Mouse (Mus musculus) embryonic stem cell, embryonic (primary cell): ENCODE measurements around the gene Gm853.

Source experiments
- CTCF ChIA-PET, 4 experiments: fragments of 300-600 bp in 2 of 4; fragments of 350-600 bp in 2 of 4; sonication (Branson Sonifier 250); formaldehyde crosslinking; loops; one replicate each; lab custom pipeline; 2022; ENCODE audit warnings: inconsistent platforms in 2 of 4; lab: Charles Lee
- POLR2A ChIA-PET, 4 experiments: fragments of 300-600 bp in 2 of 4; fragments of 350-600 bp in 2 of 4; sonication (Branson Sonifier 250); formaldehyde crosslinking; loops; one replicate each; lab custom pipeline; 2022; ENCODE audit warnings: antibody characterized with exemption in 4 of 4, inconsistent platforms in 1 of 4; lab: Charles Lee

The Gm853 gene

GRCm38 (mm10) chr4:130189606-130190005, 32.6 kb downstream of the Gm853 start:
- POLR2A ChIA-PET: interaction anchor here in 3 of 4 experiments (0.6 to 2.8 kb wide), 15 partner anchors 11 to 230 kb away, joined by 3 to 7 read pairs (median 3); partner anchors contain the start of genes Pef1 (in 2 of the 3) and Tinagl1 (in 2 of the 3)
- CTCF ChIA-PET: interaction anchor here (0.5 to 2.3 kb wide), 83 partner anchors 9 to 585 kb away, joined by 3 to 21 read pairs (median 4); partner anchors contain the start of genes Pef1 (in 3 of the 4), Tinagl1 (in 3 of the 4) and Hcrtr1 (in 2 of the 4)

GRCm38 (mm10) chr4:130188806-130189297, 33.3 kb downstream of the Gm853 start:
- CTCF ChIA-PET: interaction anchor here (0.5 to 2.3 kb wide), 82 partner anchors 10 to 584 kb away, joined by 3 to 21 read pairs (median 4); partner anchors contain the start of genes Hcrtr1 (in 3 of the 4), Pef1 (in 3 of the 4) and Tinagl1 (in 3 of the 4)
- POLR2A ChIA-PET: interaction anchor here in 3 of 4 experiments (0.6 to 2.8 kb wide), 18 partner anchors 10 to 494 kb away, joined by 3 to 7 read pairs (median 4); partner anchors contain the start of genes Pef1 (in 2 of the 3) and Tinagl1 (in 2 of the 3)

- POLR2A ChIA-PET: interaction anchor here in 1 of 4 experiments (1.0 kb wide), 1 partner anchor 79 kb away, joined by 3 read pairs; no protein-coding TSS in a partner anchor
- CTCF ChIA-PET: interaction anchor here in 2 of 4 experiments (0.9 to 1.5 kb wide), 5 partner anchors 11 to 228 kb away, joined by 3 to 4 read pairs (median 3); partner anchors contain the start of gene Hcrtr1 (in 1 of the 2)
Measured at GRCm38 (mm10) chr4:130186891-130187290, 35.3 kb downstream of the Gm853 start.

GRCm38 (mm10) chr4:130186450-130186849, 35.8 kb downstream of the Gm853 start:
- ChIA-PET CTCF (interaction anchor here in 2 of 4 experiments (0.9 to 1.5 kb wide), 2 partner anchors 11 to 101 kb away, joined by 3 read pairs; no protein-coding TSS in a partner anchor), POLR2A (interaction anchor here in 1 of 4 experiments (1.0 kb wide), 1 partner anchor 79 kb away, joined by 3 read pairs; no protein-coding TSS in a partner anchor)

- CTCF ChIA-PET: no interaction called here
- POLR2A ChIA-PET: interaction anchor here in 2 of 4 experiments (0.6 to 1.8 kb wide), 2 partner anchors 8 to 261 kb away, joined by 3 to 4 read pairs; partner anchors contain the start of gene Tinagl1 (in 1 of the 2)
Measured at GRCm38 (mm10) chr4:130183879-130184278, 38.3 kb downstream of the Gm853 start.

- ChIA-PET POLR2A (interaction anchor here (0.7 to 1.0 kb wide), 5 partner anchors 8 to 81 kb away, joined by 3 read pairs; partner anchors contain the start of genes Pef1 (in 1 of the 4) and Tinagl1 (in 1 of the 4)), CTCF (no interaction called here)
Measured at GRCm38 (mm10) chr4:130183023-130183422, 39.2 kb downstream of the Gm853 start.

- CTCF ChIA-PET: no interaction called here
- POLR2A ChIA-PET: interaction anchor here in 1 of 4 experiments (0.6 kb wide), 1 partner anchor 80 kb away, joined by 4 read pairs; the partner anchor contains the start of gene Pef1
Measured at GRCm38 (mm10) chr4:130181886-130182285, 40.3 kb downstream of the Gm853 start.

GRCm38 (mm10) chr4:130180909-130181602, 41.1 kb downstream of the Gm853 start:
- CTCF ChIA-PET: interaction anchor here in 1 of 4 experiments (1.0 kb wide), 1 partner anchor 59 kb away, joined by 4 read pairs; no protein-coding TSS in a partner anchor

GRCm38 (mm10) chr4:130179876-130180275, 42.3 kb downstream of the Gm853 start:
- ChIA-PET CTCF (interaction anchor here in 1 of 4 experiments (0.6 kb wide), 1 partner anchor 124 kb away, joined by 3 read pairs; no protein-coding TSS in a partner anchor), POLR2A (interaction anchor here in 2 of 4 experiments (0.5 to 1.0 kb wide), 2 partner anchors 77 to 338 kb away, joined by 3 to 8 read pairs; partner anchors contain the start of gene Pef1 (in 1 of the 2))

More at GRCm38 (mm10) chr4:130180909-130181602, 41.1 kb downstream of the Gm853 start:
- POLR2A ChIA-PET: interaction anchor here in 2 of 4 experiments (0.6 to 1.0 kb wide), 2 partner anchors 79 kb away, joined by 3 to 4 read pairs; partner anchors contain the start of gene Pef1 (in 2 of the 2)

- ChIA-PET CTCF (interaction anchor here in 3 of 4 experiments (0.5 to 2.2 kb wide), 3 partner anchors 12 to 244 kb away, joined by 3 to 8 read pairs (median 4); no protein-coding TSS in a partner anchor), POLR2A (interaction anchor here in 3 of 4 experiments (0.6 to 1.7 kb wide), 4 partner anchors 11 to 130 kb away, joined by 3 to 5 read pairs (median 4); partner anchors contain the start of gene Pef1 (in 1 of the 3))
Measured at GRCm38 (mm10) chr4:130177536-130177935, 44.7 kb downstream of the Gm853 start.

GRCm38 (mm10) chr4:130177087-130177486, 45.1 kb downstream of the Gm853 start:
- POLR2A ChIA-PET: interaction anchor here in 2 of 4 experiments (0.7 to 1.7 kb wide), 4 partner anchors 55 to 194 kb away, joined by 3 to 5 read pairs (median 3); partner anchors contain the start of gene Pef1 (in 1 of the 2)
- CTCF ChIA-PET: interaction anchor here in 3 of 4 experiments (0.5 to 2.2 kb wide), 4 partner anchors 12 to 357 kb away, joined by 3 to 8 read pairs (median 4); no protein-coding TSS in a partner anchor

- POLR2A ChIA-PET: interaction anchor here in 3 of 4 experiments (0.7 to 2.0 kb wide), 11 partner anchors 9 to 462 kb away, joined by 3 to 6 read pairs (median 4); partner anchors contain the start of genes Snrnp40 (in 1 of the 3) and Zcchc17 (in 1 of the 3)
- CTCF ChIA-PET: interaction anchor here in 2 of 4 experiments (0.6 to 2.7 kb wide), 4 partner anchors 11 to 22 kb away, joined by 3 to 13 read pairs (median 3); no protein-coding TSS in a partner anchor
Measured at GRCm38 (mm10) chr4:130176156-130176720, 46.0 kb downstream of the Gm853 start.

- ChIA-PET CTCF (interaction anchor here (0.6 to 2.7 kb wide), 29 partner anchors 8 to 718 kb away, joined by 3 to 15 read pairs (median 4); partner anchors contain the start of genes Hcrtr1 (in 1 of the 4) and Pef1 (in 1 of the 4)), POLR2A (interaction anchor here (0.5 to 2.6 kb wide), 62 partner anchors 8 to 539 kb away, joined by 3 to 17 read pairs (median 3); partner anchors contain the start of genes Pef1 (in 3 of the 4), Fabp3 (in 1 of the 4), Gm10570 (in 1 of the 4) and Hcrtr1 (in 1 of the 4))
Measured at GRCm38 (mm10) chr4:130175072-130175711, 47.0 kb downstream of the Gm853 start, which contains the start of gene Tinagl1. Gene Tinagl1 (minus strand): TSS chr4:130175122.

GRCm38 (mm10) chr4:130174335-130175031, 47.7 kb downstream of the Gm853 start:
- ChIA-PET CTCF (interaction anchor here (0.6 to 2.7 kb wide), 25 partner anchors 8 to 719 kb away, joined by 3 to 13 read pairs (median 3); partner anchors contain the start of genes Pef1 (in 2 of the 4) and Hcrtr1 (in 1 of the 4)), POLR2A (interaction anchor here (0.5 to 2.6 kb wide), 52 partner anchors 8 to 1044 kb away, joined by 3 to 17 read pairs (median 3); partner anchors contain the start of genes Pef1 (in 3 of the 4), Fabp3 (in 1 of the 4), Gm10570 (in 1 of the 4) and Hcrtr1 (in 1 of the 4))

- ChIA-PET CTCF (interaction anchor here in 3 of 4 experiments (0.6 to 2.7 kb wide), 8 partner anchors 11 to 107 kb away, joined by 3 to 13 read pairs (median 4); partner anchors contain the start of gene Pef1 (in 1 of the 3)), POLR2A (interaction anchor here (0.5 to 2.6 kb wide), 17 partner anchors 11 to 1043 kb away, joined by 3 to 17 read pairs (median 5); partner anchors contain the start of genes Pef1 (in 2 of the 4), Fabp3 (in 1 of the 4) and Gm10570 (in 1 of the 4))
Measured at GRCm38 (mm10) chr4:130173911-130174311, 48.3 kb downstream of the Gm853 start.
